ENCODE assay signal across 20 mouse cellular contexts in the genomic region with DNA sequence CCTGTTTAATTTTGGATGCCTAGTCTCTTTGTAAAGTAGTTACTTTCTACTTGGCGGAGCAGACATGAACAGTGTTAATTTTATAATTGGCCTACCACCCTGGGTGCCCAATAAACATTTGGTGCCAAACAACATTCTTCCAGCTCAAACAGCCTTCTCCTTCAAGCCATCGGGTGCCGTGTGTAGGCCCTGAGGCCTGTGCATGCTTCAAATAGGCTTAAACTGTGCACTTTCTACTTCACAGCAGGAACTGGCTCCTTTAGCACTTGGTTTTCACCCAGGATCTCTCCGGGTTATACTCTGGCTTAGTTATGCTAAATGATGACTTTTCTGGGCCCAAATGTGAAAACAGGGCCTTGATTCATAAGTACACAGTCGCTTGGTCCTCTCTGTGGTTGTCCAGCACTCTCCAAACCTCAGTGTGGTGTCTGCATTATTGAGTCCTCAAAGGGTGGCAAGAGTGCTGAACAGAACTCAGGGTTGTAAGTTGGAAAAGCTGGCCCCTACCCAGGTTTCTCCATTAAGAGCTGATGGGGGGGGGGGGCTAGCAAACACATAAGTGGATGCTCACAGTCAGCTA.
A peak's percentile ranks its signal among the peaks of the same experiment; 100 is the strongest.
DNase-seq lines count a peak whose midpoint lies in the region; ATAC-seq and TF ChIP-seq lines count a peak whose summit lies in the region.
"Had no signal": no experiment of that assay in that cellular context is flagged by ENCODE, and none has a peak within 500 bp of the region (broad histone marks: within the 10 kb centered on the region; RNA-seq: fewer than 3 reads in every experiment).

No protein-coding gene starts in this region.

- H3K27ac ChIP-seq in forebrain, embryonic 14.5 days (ENCODE audit: low read depth, low read length), result no peak overlapping the region
- H3K27ac ChIP-seq in forebrain, embryonic 11.5 days (ENCODE audit: low read depth, low read length), result no peak overlapping the region
- no peak overlapping the region for H3K27ac ChIP-seq in hindbrain, embryonic 15.5 days (replicated peaks)
- no peak overlapping the region for H3K27ac ChIP-seq in hindbrain, embryonic 11.5 days (ENCODE audit: low read depth, low read length)
- peak overlapping the region; percentile 32; the same call in 1 of the 2 replicates for H3K27ac ChIP-seq in left cerebral cortex, adult 2 months
- H3K27ac ChIP-seq: embryonic facial prominence, embryonic 13.5 days; heart, embryonic 10.5 days; intestine, embryonic 15.5 days had no signal

- no peak for ATAC-seq in forebrain, embryonic 14.5 days
- no peak for ATAC-seq in forebrain, embryonic 11.5 days (replicated peaks; ENCODE audit: low FRiP score)
- ATAC-seq in hindbrain, embryonic 15.5 days (ENCODE audit: low FRiP score, low read depth), result 0 out of 2 replicates have a peak, but pooled peaks have one; percentile 48
- ATAC-seq in hindbrain, embryonic 11.5 days (ENCODE audit: low FRiP score), result no peak
- ATAC-seq: intestine, embryonic 15.5 days had no signal

- H3K4me3 ChIP-seq in forebrain, embryonic 14.5 days (ENCODE audit: low read depth, low read length), result no peak overlapping the region
- H3K4me3 ChIP-seq in forebrain, embryonic 11.5 days (ENCODE audit: low read depth, low read length), result no peak overlapping the region
- no peak overlapping the region for H3K4me3 ChIP-seq in hindbrain, embryonic 15.5 days
- H3K4me3 ChIP-seq in hindbrain, embryonic 11.5 days (ENCODE audit: low read depth, low read length), result no peak overlapping the region
- no peak overlapping the region for H3K4me3 ChIP-seq in left cerebral cortex, adult 2 months
- H3K4me3 ChIP-seq: embryonic facial prominence, embryonic 13.5 days; heart, embryonic 10.5 days; intestine, embryonic 15.5 days had no signal

- 56% methylated on average over 5 of the region's 5 CpGs for WGBS in forebrain, embryonic 14.5 days
- WGBS in forebrain, embryonic 11.5 days, result 74% methylated on average over 5 of the region's 5 CpGs
- WGBS in hindbrain, embryonic 15.5 days, result 66% methylated on average over 5 of the region's 5 CpGs
- 87% methylated on average over 5 of the region's 5 CpGs for whole genome bisulfite sequencing in hindbrain, embryonic 11.5 days

- H3K27me3 ChIP-seq in forebrain, embryonic 14.5 days (replicated peaks; ENCODE audit: control insufficient read depth, insufficient read depth, low read length), result no peaks in the 10 kb centered on the region
- H3K27me3 ChIP-seq in forebrain, embryonic 11.5 days (ENCODE audit: control insufficient read depth, insufficient read depth, low read length), result no peaks in the 10 kb centered on the region
- H3K27me3 ChIP-seq in hindbrain, embryonic 15.5 days, result no peaks in the 10 kb centered on the region
- H3K27me3 ChIP-seq in hindbrain, embryonic 11.5 days (ENCODE audit: control insufficient read depth, insufficient read depth, low read length), result no peaks in the 10 kb centered on the region
- H3K27me3 ChIP-seq: embryonic facial prominence, embryonic 13.5 days; intestine, embryonic 15.5 days had no signal

- no peak for TF ChIP-seq POLR2A in brain, embryonic 14.5 days (IDR thresholded peaks at IDR 0.05; ENCODE audit: borderline replicate concordance, extremely low read depth, insufficient read depth, insufficient read length, poor library complexity, severe bottlenecking)

- no peaks in the 10 kb centered on the region for H3K9me3 ChIP-seq in forebrain, embryonic 14.5 days (replicated peaks; ENCODE audit: control insufficient read depth, low read length)
- no peaks in the 10 kb centered on the region for H3K9me3 ChIP-seq in forebrain, embryonic 11.5 days (ENCODE audit: control insufficient read depth, low read length)
- H3K9me3 ChIP-seq in hindbrain, embryonic 15.5 days, result no peaks in the 10 kb centered on the region
- no peaks in the 10 kb centered on the region for H3K9me3 ChIP-seq in hindbrain, embryonic 11.5 days (ENCODE audit: control insufficient read depth, low read length)
- H3K9me3 ChIP-seq: embryonic facial prominence, embryonic 13.5 days; heart, embryonic 10.5 days; intestine, embryonic 15.5 days had no signal

- no peaks in the 10 kb centered on the region for H3K4me1 ChIP-seq in forebrain, embryonic 14.5 days (ENCODE audit: control insufficient read depth, insufficient read depth, low read length)
- H3K4me1 ChIP-seq in forebrain, embryonic 11.5 days (replicated peaks; ENCODE audit: control insufficient read depth, insufficient read depth, low read length), result no peaks in the 10 kb centered on the region
- no peaks in the 10 kb centered on the region for H3K4me1 ChIP-seq in hindbrain, embryonic 15.5 days (replicated peaks)
- no peaks in the 10 kb centered on the region for H3K4me1 ChIP-seq in hindbrain, embryonic 11.5 days (replicated peaks; ENCODE audit: control insufficient read depth, insufficient read depth, low read length)
- H3K4me1 ChIP-seq: embryonic facial prominence, embryonic 13.5 days; heart, embryonic 10.5 days; intestine, embryonic 15.5 days had no signal

- TF ChIP-seq CTCF in left cerebral cortex, adult 2 months (IDR thresholded peaks at IDR 0.05), result no peak
- no peak for TF ChIP-seq CTCF in brain, embryonic 14.5 days (IDR thresholded peaks at IDR 0.05; ENCODE audit: borderline replicate concordance, extremely low read depth, insufficient read depth, insufficient read length)

- DNase-seq in forebrain, embryonic 14.5 days (ENCODE audit: low spot score), result peak; percentile 44
- no peak for DNase-seq in forebrain, embryonic 11.5 days (ENCODE audit: low spot score)
- DNase-seq in hindbrain, embryonic 11.5 days (ENCODE audit: low spot score), result no peak
- DNase-seq in left cerebral cortex, adult 2 months (ENCODE audit: extremely low spot score in 1 of 2, low spot score in 2 of 2), result no peak
- no peak for DNase-seq in left cerebral cortex, postnatal 14 days (ENCODE audit: low spot score in 2 of 2)
- peak; percentile 69 for DNase-seq in brain, embryonic 14.5 days (ENCODE audit: low read depth)
- DNase-seq in embryo, embryonic 9.5 days (ENCODE audit: extremely low spot score), result no peak
- DNase-seq: adrenal gland, adult 2 months; adrenal gland, postnatal 25 days; cerebellum, adult 18-20 months; cerebellum, postnatal 25 days; gastrocnemius, postnatal 10 days; heart, adult 18-20 months; heart, postnatal 10 days; heart, postnatal 4 days; kidney, adult 18-20 months had no signal

- no peaks in the 10 kb centered on the region for H3K36me3 ChIP-seq in forebrain, embryonic 14.5 days (ENCODE audit: control insufficient read depth, insufficient read depth, low read length)
- H3K36me3 ChIP-seq in forebrain, embryonic 11.5 days (ENCODE audit: control insufficient read depth, insufficient read depth, low read length), result no peaks in the 10 kb centered on the region
- H3K36me3 ChIP-seq in hindbrain, embryonic 15.5 days, result no peaks in the 10 kb centered on the region
- H3K36me3 ChIP-seq in hindbrain, embryonic 11.5 days (ENCODE audit: control insufficient read depth, insufficient read depth, low read length), result no peaks in the 10 kb centered on the region
- H3K36me3 ChIP-seq: embryonic facial prominence, embryonic 13.5 days; heart, embryonic 10.5 days; intestine, embryonic 15.5 days had no signal

- intact Hi-C loops in left cerebral cortex, adult 2 months (cut with DNase I), result loop anchor here (10.0 kb wide), 1 partner anchor 541 kb away; a partner anchor contains a TSS
- intact Hi-C loops in left cerebral cortex, postnatal 14 days (cut with DNase I), result no loop called here

- no peak overlapping the region for H3K9ac ChIP-seq in forebrain, embryonic 14.5 days (ENCODE audit: low read length)
- no peak overlapping the region for H3K9ac ChIP-seq in forebrain, embryonic 11.5 days (ENCODE audit: low read length)
- no peak overlapping the region for H3K9ac ChIP-seq in hindbrain, embryonic 15.5 days
- no peak overlapping the region for H3K9ac ChIP-seq in hindbrain, embryonic 11.5 days (ENCODE audit: low read depth, low read length)
- H3K9ac ChIP-seq: embryonic facial prominence, embryonic 13.5 days; intestine, embryonic 15.5 days had no signal

- no peak overlapping the region for H3K4me2 ChIP-seq in forebrain, embryonic 14.5 days (ENCODE audit: low read length)
- H3K4me2 ChIP-seq in forebrain, embryonic 11.5 days (ENCODE audit: low read depth, low read length, severe bottlenecking), result no peak overlapping the region
- no peak overlapping the region for H3K4me2 ChIP-seq in hindbrain, embryonic 15.5 days
- no peak overlapping the region for H3K4me2 ChIP-seq in hindbrain, embryonic 11.5 days (replicated peaks; ENCODE audit: low read depth, low read length)
- H3K4me2 ChIP-seq: embryonic facial prominence, embryonic 13.5 days; intestine, embryonic 15.5 days had no signal

Comparison
In these comparisons a context has a peak if more than half of its experiments do, and no peak if none do; other contexts are left out.
1. DNase-seq: peak in forebrain, embryonic 14.5 days (single experiment) and brain, embryonic 14.5 days (single experiment); none in forebrain, embryonic 11.5 days (single experiment), hindbrain, embryonic 11.5 days (single experiment), left cerebral cortex, adult 2 months (0 of 2), left cerebral cortex, postnatal 14 days (0 of 2) and embryo, embryonic 9.5 days (single experiment).